Mouse (Mus musculus) limb, embryonic 10.5 days (tissue): ENCODE data around the gene Scamp5. TPM values are rescaled to one million over a fixed set of nuclear protein-coding genes. Genes with fewer than 3 reads are reported as not detected.

Source experiments
- DNase-seq: peaks from one replicate; pipeline ENCODE4 v3.0.0-alpha.2; 2017; ENCODE audit warnings: low spot score
- H3K27ac ChIP-seq: fragments of 300-500 bp; sonication (generic); 2 replicates; pipeline ENCODE4 v1.5.1; 2016; ENCODE audit warnings: mild to moderate bottlenecking
- H3K27me3 ChIP-seq: fragments of 300-500 bp; sonication (generic); 2 replicates; pipeline ENCODE4 v1.6.1; 2016; ENCODE audit warnings: low read depth, mild to moderate bottlenecking; ENCODE audit not compliant: poor library complexity, severe bottlenecking
- H3K36me3 ChIP-seq: fragments of 300-500 bp; sonication (generic); 2 replicates; pipeline ENCODE4 v1.6.1; 2016; ENCODE audit warnings: mild to moderate bottlenecking, moderate library complexity
- H3K4me1 ChIP-seq: fragments of 300-500 bp; sonication (generic); 2 replicates; pipeline ENCODE4 v1.6.1; 2016
- H3K4me3 ChIP-seq: fragments of 300-500 bp; sonication (generic); 2 replicates; pipeline ENCODE4 v1.5.1; 2016; ENCODE audit warnings: mild to moderate bottlenecking, moderate library complexity
- H3K9me3 ChIP-seq: fragments of 300-500 bp; sonication (generic); replicated peaks from 2 replicates; pipeline ENCODE4 v1.6.1; 2016; ENCODE audit warnings: mild to moderate bottlenecking
- WGBS: fragments of 180-500 bp; shearing (Covaris S2); methylation state at CpG from one replicate; pipeline ENCODE4 v1.1.7; 2016; 5-methylcytosine and 5-hydroxymethylcytosine counted together
- polyA plus RNA-seq: library from polyadenylated mRNA; unstranded; fragments of >200 nt; fragmentation: Nextera tagmentation; extraction: Ambion mirVana; gene quantifications from 2 replicates; pipeline ENCODE4 v1.2.1, GENCODE M21; 2016

The Scamp5 gene
- polyA plus RNA-seq, 1 experiment from 2014 or later, result 4.5 TPM

DNA sequence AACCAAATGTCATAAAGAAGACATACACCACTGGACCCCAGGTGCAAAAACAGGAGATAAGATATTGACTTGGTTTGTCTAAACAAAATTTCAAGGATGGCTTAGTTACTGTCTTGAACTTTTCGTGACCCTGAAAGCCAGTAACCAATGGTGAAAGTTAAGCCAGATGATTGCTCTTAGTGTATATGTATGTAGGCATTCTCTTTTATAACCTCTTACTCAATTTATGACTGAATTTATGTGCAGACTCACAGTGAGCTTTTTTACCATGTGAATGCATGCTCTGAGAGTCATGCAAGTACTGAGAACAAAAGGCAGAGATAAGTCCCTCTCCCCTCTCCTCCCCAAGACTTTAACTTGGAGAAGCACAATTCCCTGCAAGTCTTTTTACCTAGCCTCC is 75.0 kb downstream of the Scamp5 start:
- no peak overlapping the region for H3K4me3 ChIP-seq
- DNase-seq, result no peak
- 73% methylated on average over 1 of the region's 1 CpGs for WGBS

More for the DNA sequence above, 75.0 kb downstream of the Scamp5 start:
- Histone ChIP-seq H3K36me3 (no peaks in the 10 kb centered on the region), H3K27ac (no peak overlapping the region), H3K4me1 (no peaks in the 10 kb centered on the region), H3K9me3 (no peaks in the 10 kb centered on the region), H3K27me3 (no peaks in the 10 kb centered on the region)

Other genes with a start within 250 kb of the Scamp5 start
- gene Trcg1, start 231.5 kb downstream of the Scamp5 start, polyA plus RNA-seq, result not detected in 2 replicates
- gene 1700017B05Rik, start 205.4 kb downstream of the Scamp5 start, polyA plus RNA-seq, result 17.7 and 19.2 TPM in 2 replicates
- 22.4 and 28.5 TPM in 2 replicates for gene Ppcdc, start 27.9 kb downstream of the Scamp5 start, polyA plus RNA-seq
- gene Rpp25, start 36.0 kb upstream of the Scamp5 start, polyA plus RNA-seq, result 0.55 and 1.2 TPM in 2 replicates
- 635 and 703 TPM in 2 replicates for gene Cox5a, start 53.2 kb upstream of the Scamp5 start, polyA plus RNA-seq
- gene Fam219b, start 69.5 kb upstream of the Scamp5 start, polyA plus RNA-seq, result 17.7 and 18.3 TPM in 2 replicates
- gene Mpi, start 84.7 kb upstream of the Scamp5 start, polyA plus RNA-seq, result 60.0 and 61.3 TPM in 2 replicates
- gene Scamp2, start 92.9 kb upstream of the Scamp5 start, polyA plus RNA-seq, result 37.4 and 41.9 TPM in 2 replicates
- gene Ulk3, start 121.4 kb upstream of the Scamp5 start, polyA plus RNA-seq, result 10.1 and 12.0 TPM in 2 replicates
- not detected in 2 replicates for gene Cplx3, start 138.2 kb upstream of the Scamp5 start, polyA plus RNA-seq
- not detected in 2 replicates for gene Lman1l, start 152.7 kb upstream of the Scamp5 start, polyA plus RNA-seq
- 33.2 and 40.1 TPM in 2 replicates for gene Csk, start 185.6 kb upstream of the Scamp5 start, polyA plus RNA-seq
- not detected in 2 replicates for gene Cyp1a2, start 215.6 kb upstream of the Scamp5 start, polyA plus RNA-seq
- 0.11 TPM in 1 of 2 replicates, not detected in the other for gene Cyp1a1, start 219.9 kb upstream of the Scamp5 start, polyA plus RNA-seq
- gene Edc3, start 240.5 kb upstream of the Scamp5 start, polyA plus RNA-seq, result 47.1 and 49.2 TPM in 2 replicates